Mouse (Mus musculus): Measurements from ENCODE around the gene Nup133.

DNA sequence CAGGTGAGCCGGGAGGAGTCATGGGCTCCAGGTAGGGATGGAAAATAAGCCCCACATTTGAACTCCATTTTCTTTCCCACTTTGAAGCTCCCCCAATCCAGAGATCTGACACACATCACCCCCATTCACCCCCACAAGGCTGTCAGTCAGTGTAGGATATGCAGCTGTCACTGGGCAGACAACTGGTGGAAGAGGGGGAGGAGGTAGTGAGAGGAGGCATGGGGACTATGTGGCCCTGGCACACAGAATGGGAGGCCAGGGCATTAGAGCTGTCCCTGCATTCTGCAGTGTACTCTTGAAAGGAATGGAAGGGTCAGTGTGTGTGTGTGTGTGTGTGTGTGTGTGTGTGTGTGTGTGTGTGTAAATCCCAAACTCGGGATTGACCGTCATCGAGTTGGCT lies 53.8 kb downstream of the Nup133 start:
- TF ChIP-seq CTCF (IDR thresholded peaks at IDR 0.05; ENCODE audit: low read depth, low read length) (no peak), POLR2A (IDR thresholded peaks at IDR 0.05; ENCODE audit: extremely low read depth, insufficient read depth, low read length) (no peak)

Data from liver, adult 2 months (tissue).